Mouse (Mus musculus): Measurements from ENCODE around the gene Csrp3.

The Csrp3 gene

GRCm38 (mm10) chr7:48867576-48867975, 19.7 kb upstream of the Csrp3 start:
- DNase-seq (ENCODE audit: low spot score), result no peak

GRCm38 (mm10) chr7:48864671-48865458, 17.0 kb upstream of the Csrp3 start:
- DNase-seq (ENCODE audit: low spot score), result no peak

- DNase-seq (ENCODE audit: low spot score), result no peak
These were observed 16.4 kb upstream of the Csrp3 start for GRCm38 (mm10) chr7:48864199-48864598.

- no peak for DNase-seq (ENCODE audit: low spot score)
These were observed 14.0 kb upstream of the Csrp3 start for GRCm38 (mm10) chr7:48861796-48862195.

- DNase-seq (ENCODE audit: low spot score), result no peak
These were observed 13.1 kb upstream of the Csrp3 start for GRCm38 (mm10) chr7:48860948-48861347.

- no peak for DNase-seq (ENCODE audit: low spot score)
These were observed 11.5 kb upstream of the Csrp3 start for GRCm38 (mm10) chr7:48859362-48859761.

- DNase-seq (ENCODE audit: low spot score), result no peak
These were observed 10.4 kb upstream of the Csrp3 start for GRCm38 (mm10) chr7:48858257-48858656.

- DNase-seq (ENCODE audit: low spot score), result no peak
These were observed 7.6 kb upstream of the Csrp3 start for GRCm38 (mm10) chr7:48855461-48855860.

GRCm38 (mm10) chr7:48853496-48853895, 5.7 kb upstream of the Csrp3 start:
- no peak for DNase-seq (ENCODE audit: low spot score)

- DNase-seq (ENCODE audit: low spot score), result no peak
These were observed 3.8 kb upstream of the Csrp3 start for GRCm38 (mm10) chr7:48851529-48852104.

GRCm38 (mm10) chr7:48846755-48847154, 1.1 kb downstream of the Csrp3 start:
- DNase-seq (ENCODE audit: low spot score), result no peak

GRCm38 (mm10) chr7:48845213-48845973, 2.4 kb downstream of the Csrp3 start:
- DNase-seq (ENCODE audit: low spot score), result peak; percentile 22

GRCm38 (mm10) chr7:48843541-48843940, 4.3 kb downstream of the Csrp3 start:
- no peak for DNase-seq (ENCODE audit: low spot score)

GRCm38 (mm10) chr7:48842353-48842752, 5.5 kb downstream of the Csrp3 start:
- DNase-seq (ENCODE audit: low spot score), result no peak

GRCm38 (mm10) chr7:48841538-48841937, 6.3 kb downstream of the Csrp3 start:
- DNase-seq (ENCODE audit: low spot score), result no peak

GRCm38 (mm10) chr7:48840545-48840944, 7.3 kb downstream of the Csrp3 start:
- DNase-seq (ENCODE audit: low spot score), result no peak

GRCm38 (mm10) chr7:48838434-48838833, 9.4 kb downstream of the Csrp3 start:
- DNase-seq (ENCODE audit: low spot score), result no peak

GRCm38 (mm10) chr7:48836949-48837348, 10.9 kb downstream of the Csrp3 start:
- no peak for DNase-seq (ENCODE audit: low spot score)

GRCm38 (mm10) chr7:48834989-48835626, 12.7 kb downstream of the Csrp3 start:
- no peak for DNase-seq (ENCODE audit: low spot score)

GRCm38 (mm10) chr7:48834371-48834970, 13.4 kb downstream of the Csrp3 start:
- no peak for DNase-seq (ENCODE audit: low spot score)

GRCm38 (mm10) chr7:48832735-48833134, 15.1 kb downstream of the Csrp3 start:
- no peak for DNase-seq (ENCODE audit: low spot score)

- no peak for DNase-seq (ENCODE audit: low spot score)
These were observed 17.4 kb downstream of the Csrp3 start for GRCm38 (mm10) chr7:48830395-48830794.

All from yolk sac, embryonic 10.5 days (tissue).